Mouse (Mus musculus): ENCODE measurements around the gene Cort.
A peak's percentile ranks its signal among the peaks of the same experiment; 100 is the strongest.
"Not testable (repeated sequence)": the region's sequence is repeated elsewhere in the genome, so short reads cannot be mapped to it uniquely, and the experiment has no call there.

Gene Cort

DNA sequence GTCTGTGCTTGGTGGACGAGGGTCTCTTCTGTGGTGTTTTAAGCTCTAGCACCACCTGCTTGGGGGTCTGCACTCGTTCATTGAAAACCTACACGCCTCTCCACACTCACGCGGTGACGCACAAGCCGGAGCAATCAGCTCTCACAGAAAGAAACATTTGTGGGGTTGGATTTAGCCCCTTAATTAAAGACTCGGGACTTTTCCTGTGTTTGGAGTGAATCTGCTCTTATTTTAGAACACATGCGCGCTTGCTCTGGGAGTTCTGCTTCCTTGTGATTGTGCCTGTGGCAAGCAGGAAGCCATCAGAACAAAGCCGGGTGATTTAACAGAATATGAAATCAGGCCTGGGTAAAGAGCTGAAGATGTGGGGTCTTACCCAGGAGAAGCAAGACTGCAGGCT lies at the start of gene Cort:
Gene Cort (minus strand): TSS at position 101 of the 400 bp plus-strand sequence.
- no peak for DNase-seq (ENCODE audit: low read depth, low spot score)

DNA sequence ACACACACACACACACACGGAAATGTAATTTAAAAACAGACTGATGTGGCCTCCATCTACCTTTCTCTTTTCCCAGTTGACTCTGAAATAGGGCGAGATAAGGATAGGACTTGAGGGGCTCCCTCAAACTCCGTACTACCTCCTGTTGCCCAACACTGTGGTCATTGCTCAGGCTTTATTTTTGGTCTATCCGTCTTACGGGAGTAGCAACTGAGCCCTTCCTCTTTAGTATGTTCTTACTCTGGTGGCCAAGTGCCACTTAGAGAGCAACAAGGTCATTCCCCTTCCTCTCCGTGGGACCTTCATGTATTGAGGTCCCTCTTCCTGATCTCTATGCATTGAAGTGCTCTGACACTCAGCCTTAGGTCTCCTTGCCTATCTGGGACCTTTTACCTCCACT lies 47.1 kb upstream of the Cort start:
- DNase-seq (ENCODE audit: low read depth, low spot score): no peak

DNA sequence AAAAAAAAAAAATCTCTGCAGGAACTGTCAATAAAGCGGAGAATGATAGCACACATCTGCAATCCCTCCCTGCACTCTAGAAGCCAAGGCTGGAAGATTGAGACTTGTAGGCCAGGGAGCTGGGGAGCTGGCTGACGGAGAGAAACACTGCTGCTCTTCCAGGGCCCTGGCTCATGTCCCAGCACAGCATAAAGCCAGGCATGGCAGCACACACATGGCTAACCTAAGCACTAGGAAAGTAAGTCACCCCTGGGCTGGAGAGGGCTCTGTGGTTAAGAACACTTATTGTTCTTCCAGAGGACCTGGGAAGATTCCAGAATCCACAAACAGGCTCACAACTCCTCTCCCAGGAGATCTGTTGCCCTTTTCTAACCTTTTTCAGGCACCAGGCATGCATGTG lies 46.1 kb upstream of the Cort start:
- no peak for DNase-seq (ENCODE audit: low read depth, low spot score)

DNA sequence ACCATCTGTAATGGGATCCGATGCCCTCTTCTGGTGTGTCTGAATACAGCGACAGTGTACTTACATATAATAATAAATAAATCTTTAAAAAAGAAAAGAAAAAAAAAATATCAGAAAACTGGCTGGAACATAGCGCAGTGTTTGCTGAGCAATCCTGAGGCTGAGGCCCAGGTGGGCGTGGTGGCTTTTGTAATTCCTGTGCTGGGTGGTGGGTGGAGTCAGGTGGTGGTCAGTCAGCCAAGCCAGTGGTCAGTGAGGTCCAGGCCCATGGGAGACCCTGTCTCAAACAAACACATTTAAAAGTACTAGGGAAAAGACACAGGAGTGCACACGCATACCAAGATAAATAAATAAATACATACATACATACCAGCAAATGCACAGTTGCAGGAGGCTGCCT lies 45.5 kb upstream of the Cort start:
- no peak for DNase-seq (ENCODE audit: low read depth, low spot score)

DNA sequence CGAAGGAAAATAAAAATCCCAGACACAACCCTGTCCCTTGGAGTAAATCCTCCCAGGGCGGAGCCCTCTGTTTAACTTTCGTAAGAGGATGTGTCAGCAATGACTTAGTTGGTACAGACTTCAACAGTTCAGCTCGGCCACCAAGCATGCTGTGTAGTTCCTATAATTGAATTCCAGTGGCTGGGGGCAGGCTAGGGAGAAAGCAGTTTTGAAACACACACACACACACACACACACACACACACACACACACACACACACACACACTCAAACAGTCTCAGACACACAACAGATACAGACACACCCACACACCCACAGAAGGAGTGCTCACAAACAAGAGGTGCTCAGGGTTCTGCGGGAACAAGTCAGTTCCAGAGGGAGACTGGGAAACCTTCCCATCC lies 45.0 kb upstream of the Cort start:
- DNase-seq (ENCODE audit: low read depth, low spot score): no peak

DNA sequence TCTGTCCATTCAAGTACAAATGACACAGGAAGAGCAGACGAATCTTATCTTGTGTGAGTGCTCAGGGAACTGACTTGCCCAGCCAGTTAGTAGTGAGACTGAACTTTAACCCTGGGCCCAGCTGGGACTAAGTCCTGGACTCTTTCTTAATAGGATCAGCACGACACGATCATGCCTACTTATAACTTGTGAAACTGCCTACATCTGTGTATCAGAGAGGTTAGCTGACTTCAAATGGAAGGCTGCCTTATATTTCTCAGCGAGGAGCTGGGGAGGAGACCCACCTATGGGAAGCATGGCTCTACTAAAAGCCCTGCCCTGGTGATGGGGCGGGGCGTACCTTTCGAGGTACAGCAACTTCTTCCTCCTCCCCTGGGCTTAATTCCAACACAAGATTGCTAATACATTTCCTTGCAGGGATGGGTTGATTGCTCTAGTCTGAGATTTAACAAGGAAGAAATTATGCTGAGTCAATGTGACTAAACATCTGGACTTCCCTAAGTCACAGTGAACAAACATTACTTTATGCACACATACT lies 43.9 kb upstream of the Cort start:
- DNase-seq (ENCODE audit: low read depth, low spot score): no peak

DNA sequence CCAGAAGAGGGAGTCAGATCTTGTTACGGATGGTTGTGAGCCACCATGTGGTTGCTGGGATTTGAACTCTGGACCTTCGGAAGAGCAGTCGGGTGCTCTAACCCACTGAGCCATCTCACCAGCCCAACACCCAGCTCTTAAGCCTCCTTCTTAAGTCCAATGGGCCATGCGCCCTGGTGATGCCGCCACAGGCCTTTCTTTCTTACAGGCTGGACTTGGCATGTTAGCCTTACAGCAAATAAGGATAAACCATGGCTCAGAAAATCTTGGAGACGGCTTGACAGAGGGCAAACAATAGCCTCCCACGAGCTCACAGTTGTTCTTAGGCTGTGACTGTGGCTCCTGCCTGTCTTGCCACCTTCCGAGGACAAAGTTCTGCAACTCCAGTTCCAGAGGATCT lies 43.4 kb upstream of the Cort start:
- DNase-seq (ENCODE audit: low read depth, low spot score): not testable (repeated sequence)

DNA sequence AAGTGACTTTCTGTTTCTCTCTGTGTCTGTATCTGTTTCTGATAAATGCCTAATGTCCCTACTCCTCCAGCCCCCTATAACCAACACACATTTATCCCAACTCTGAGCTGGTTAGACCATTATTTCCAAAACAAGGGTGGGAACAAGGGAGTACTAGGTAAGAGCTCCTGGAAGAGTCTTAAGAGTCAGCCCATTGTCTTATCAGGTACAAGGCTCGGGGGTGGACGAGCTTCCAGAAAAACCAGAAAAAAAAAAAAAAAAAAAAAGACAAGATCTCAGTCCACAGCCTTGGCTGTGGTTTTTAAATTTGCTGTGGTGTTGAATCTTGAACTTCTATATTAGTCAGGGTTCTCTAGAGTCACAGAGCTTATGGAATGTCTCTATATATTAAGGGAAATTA lies 41.5 kb upstream of the Cort start:
- DNase-seq (ENCODE audit: low read depth, low spot score): no peak

DNA sequence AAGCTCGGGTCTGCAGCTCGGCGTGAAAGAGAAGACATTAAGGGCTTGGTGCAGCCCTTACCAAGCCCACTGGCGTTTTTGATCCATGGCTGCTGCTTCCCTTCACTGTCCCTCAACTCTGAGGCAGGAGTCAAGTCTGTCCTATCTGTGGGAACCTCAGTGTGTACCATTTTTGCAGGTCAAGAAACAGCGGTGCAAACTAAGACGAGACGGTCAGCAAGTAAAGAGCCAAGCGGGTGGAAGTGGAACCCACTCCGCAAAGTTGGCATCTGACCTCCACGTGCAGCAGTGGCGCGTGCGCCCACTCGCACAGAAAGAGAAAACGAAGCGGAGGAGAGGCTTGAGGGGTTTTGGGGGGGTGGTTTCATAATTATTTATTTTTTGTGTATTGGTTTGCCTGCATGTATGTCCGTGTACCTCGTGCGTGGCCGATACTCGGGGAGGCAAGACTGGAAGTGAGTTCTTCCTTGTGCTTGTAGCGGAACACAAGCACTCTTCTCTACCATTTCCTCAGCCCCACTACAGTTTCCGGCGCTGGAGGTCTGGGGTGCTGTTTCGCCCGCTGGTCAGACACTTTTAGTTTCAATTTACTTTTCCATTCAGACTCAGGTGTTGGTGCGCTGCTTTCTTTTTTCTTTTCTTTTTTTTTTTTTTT lies 40.5 kb upstream of the Cort start:
- peak; percentile 65 for DNase-seq (ENCODE audit: low read depth, low spot score)

DNA sequence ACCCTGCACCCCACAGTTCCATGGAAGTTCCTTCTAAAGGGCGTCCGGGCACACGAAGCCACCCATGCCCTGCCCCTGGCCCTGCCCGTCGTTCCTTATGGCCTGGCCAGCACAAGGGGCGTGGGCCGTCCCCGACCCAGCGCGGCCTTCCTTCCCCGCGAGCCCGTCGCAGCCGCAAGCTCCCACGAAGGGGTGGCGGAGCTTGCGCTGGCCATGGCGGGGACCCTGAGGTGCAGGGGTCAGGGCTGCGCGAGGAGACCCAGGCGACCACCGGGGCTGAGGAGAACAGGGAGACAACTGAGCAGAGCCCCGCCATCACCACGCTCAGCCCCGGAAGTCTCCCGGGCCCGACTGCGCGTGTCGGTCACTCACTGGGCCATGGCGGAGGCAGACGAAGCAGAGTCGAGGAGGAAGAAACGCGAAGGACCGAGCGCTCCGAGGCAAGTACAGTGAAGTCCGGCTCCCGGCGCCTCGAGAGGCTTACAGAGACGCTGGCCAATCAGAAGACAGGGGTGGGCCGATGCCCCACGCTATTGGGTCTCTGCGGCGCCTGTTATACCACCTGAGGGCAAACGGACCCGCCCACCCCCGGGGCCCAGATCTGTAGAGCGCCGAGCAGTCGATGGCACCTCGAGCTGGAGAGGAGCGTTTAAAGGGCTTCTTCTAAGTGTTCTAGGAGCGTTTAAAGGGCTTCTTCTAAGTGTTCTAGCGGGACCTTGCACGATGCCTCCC lies 39.8 kb upstream of the Cort start, which contains the start of gene Pgd:
Gene Pgd (minus strand): TSS at position 557 of the 732 bp plus-strand sequence.
- peak; percentile 96 for DNase-seq (ENCODE audit: low read depth, low spot score)

DNA sequence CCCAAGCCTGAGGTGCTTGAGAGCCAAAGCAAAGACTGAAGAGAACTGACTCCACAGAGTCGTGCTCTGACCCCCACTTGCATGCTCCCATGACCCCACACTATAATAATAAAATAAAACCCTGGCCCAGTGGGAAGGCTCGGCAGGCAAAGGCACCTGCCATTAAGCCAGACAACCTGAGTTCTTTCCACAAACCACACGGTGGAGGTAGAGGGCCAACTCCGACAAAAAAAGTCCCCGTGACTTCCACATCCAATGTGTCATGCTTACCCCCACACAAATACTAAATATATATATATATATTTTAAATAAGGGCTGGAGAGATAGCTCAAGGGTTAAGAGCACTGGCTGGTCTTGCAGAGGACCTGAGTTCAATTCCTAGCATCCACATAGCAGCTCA lies 37.6 kb upstream of the Cort start:
- no peak for DNase-seq (ENCODE audit: low read depth, low spot score)

DNA sequence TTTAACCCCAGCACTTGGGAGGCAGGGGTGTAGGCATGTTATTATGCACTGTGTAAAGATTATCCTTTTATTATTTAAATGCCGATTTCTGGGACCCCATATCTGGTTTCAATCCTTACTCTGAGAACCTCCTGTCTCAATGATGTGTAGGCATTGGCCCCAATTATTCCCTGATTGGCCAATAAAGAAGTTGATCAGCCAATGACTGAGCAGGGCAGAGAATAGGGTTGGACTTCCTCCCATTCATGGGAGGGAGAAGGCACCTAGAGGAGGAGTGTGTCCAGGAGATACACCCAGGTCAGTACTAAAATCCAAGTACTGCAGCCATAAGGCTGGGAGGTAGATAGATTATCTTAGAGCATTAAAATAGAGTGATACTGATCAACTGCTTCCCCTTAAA lies 36.6 kb upstream of the Cort start:
- DNase-seq (ENCODE audit: low read depth, low spot score): no peak

DNA sequence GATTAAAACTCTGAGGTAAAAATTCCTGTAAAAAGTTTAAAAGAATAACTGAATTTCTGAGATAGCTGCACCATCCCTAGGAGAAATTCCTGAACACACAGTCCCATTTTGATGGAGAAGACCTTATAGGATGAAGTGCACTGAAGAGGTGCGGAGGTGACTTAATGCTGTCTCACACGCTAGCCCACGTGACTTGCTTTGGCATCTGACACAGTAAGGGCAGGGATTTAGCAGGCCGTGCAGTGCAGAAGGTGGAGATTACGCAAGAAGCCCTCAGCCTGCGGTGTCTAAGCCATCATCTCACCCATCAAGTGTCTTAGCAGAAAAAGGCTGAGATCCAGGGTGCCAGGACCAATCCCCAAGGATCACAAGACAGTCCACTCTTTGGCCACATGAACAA lies 34.6 kb upstream of the Cort start:
- no peak for DNase-seq (ENCODE audit: low read depth, low spot score)

DNA sequence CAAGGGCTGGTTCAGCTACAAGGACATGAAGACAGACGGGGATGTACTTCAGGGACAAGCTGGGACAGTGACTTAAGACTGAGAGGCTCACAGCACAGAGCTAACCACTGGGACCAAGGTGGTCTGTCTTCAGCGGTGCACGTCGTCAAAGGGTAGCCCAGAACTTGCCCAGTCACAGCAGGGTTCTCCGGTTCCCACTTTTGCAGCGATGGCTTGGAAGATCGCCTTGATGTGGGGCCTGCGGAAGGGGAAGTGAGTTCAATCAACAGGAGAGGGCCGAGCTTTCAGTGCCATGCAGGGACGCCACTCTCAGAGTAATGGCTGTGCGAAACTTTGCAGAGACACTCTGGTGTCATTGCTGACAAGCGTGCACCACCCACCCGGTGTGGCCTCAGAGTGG lies 33.3 kb upstream of the Cort start:
- DNase-seq (ENCODE audit: low read depth, low spot score): no peak

DNA sequence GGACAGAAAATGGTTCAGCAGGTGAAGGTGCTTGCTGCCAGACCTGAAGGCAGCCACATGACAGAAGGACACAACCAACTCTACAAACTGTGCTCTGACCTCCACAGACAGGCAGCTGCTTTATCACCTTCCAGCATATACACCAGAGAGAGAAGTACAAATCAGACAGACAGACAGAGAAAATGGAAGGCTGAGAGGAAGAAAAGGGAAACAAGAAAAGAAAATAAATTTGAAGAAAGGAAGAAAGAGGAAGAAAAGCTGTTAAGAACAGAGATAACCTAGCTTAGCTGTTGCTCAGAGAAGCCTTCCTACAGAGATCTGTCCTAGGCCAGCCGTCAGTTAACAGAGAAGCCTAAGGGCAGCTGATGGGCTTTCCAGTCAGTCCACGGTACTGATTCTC lies 32.6 kb upstream of the Cort start:
- DNase-seq (ENCODE audit: low read depth, low spot score): no peak

DNA sequence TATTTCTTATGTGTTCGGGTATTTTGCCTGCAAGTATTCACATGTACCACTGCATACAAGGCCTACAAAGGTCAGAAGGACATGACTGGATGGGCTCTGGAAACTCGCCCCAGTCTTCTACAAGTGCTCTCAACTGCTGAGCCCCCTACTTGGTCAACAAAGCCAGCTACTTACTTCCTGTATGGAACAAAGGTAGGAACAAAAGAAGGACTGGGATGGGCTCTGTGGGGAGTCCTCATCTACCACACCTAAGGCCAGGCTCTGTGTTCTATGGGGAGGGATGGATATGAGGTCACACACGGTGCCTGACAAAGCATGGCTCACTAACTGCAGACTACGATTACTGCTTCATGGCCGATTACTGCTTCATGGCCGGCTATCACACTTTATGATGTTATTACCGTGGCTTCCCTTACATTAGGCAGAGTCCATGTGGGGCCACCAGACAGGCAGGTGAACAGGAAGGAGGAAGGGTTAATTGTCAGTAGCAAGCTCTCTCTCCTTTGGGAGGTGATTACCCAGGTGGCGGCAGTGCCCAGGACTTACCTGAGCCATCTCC lies 30.9 kb upstream of the Cort start:
- DNase-seq (ENCODE audit: low read depth, low spot score): no peak

DNA sequence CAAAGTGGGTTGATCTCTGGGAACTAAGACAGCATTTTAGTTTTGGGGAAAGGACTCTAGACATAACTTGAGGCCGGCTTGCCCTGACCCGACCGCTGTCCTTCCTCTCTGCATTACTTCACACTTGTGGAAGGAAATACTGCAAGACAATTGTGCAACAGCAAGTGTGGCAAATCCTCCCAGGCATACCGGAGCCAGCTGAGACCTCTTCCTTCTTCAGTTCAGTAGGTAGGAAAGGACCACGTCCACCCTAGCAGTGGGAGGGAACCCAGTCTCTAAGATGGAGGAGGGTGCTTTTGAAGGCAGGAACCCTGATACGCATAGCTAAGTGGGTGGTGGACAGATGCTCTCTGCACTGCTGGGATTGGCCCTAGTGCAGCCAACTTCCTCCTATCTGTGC lies 29.1 kb upstream of the Cort start:
- DNase-seq (ENCODE audit: low read depth, low spot score): no peak

DNA sequence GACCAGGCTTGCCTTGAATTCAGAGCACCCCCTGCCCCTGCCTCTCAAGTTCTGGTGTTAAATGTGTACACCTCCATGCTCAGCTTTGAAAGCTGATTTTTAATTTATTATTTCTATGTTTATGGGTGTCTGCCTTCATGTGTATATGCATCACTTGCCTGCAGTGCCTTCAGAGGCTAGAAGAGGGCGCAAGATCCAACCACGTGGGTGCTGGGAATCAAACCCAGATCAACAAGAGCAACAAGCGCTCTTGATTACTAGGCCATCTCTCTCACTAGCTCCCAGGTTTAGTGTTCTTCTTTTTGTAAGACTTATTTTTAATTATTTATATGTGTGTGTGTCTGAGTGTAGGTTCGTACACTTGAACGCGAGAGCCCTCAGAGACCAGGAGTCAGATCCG lies 28.3 kb upstream of the Cort start:
- DNase-seq (ENCODE audit: low read depth, low spot score): no peak

DNA sequence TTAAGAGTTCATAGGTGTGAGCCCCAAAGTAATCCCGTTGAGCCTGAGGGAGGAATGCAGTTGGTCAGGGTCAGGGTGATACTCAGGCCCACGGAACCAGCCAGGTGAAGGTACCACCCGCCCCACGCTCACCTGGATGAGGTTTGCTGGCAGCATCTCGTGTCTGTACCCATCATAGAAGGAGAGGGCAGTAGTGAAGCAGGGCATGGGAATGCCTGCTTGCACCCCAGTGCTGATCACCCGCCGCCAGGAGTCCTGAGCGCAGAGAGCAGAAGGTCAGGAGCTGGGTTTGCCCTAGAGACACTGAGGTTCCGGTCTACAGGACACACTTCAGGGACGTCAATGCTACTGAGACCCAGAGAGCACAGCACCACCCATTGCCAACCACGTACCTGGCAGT lies 24.2 kb upstream of the Cort start:
- DNase-seq (ENCODE audit: low read depth, low spot score): no peak

DNA sequence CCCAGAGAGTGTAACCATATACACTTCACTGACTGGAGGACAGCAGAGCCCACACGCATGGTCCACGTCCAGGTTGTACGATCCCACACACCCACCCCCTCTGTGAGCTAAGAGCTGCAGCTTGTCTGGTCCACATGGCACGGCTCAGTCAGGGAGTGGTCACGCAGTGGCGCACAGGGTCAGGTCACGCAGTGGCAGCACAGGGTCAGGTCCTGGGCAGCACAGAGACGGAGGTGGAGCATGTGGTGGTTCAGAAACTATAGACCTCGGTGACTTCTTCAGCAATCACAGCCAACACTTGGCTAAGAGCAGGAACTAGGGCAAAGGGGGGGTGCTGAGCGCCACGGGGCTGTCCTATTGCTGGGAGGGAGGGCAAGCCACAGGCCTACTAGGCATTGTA lies 23.7 kb upstream of the Cort start:
- DNase-seq (ENCODE audit: low read depth, low spot score): no peak

DNA sequence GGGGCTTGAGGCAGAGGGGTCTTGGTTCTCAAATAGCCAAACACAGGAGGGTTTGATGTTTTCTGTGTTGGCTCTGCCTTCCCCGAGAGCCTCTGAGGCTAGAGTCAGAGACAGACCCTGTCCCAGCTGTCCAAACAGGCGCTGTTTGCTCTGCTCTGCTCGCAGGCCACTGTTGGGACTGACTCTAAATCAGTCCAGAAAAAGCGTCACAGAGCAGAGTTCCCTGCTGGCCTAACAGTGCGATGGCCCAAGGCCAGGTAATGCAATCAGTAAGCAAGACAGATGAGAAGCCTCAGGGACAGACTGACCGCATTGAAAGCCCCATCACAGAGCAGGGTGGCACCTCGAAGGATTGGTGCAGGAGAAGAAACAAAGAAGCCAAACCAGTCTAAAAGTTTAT lies 23.0 kb upstream of the Cort start:
- no peak for DNase-seq (ENCODE audit: low read depth, low spot score)

DNA sequence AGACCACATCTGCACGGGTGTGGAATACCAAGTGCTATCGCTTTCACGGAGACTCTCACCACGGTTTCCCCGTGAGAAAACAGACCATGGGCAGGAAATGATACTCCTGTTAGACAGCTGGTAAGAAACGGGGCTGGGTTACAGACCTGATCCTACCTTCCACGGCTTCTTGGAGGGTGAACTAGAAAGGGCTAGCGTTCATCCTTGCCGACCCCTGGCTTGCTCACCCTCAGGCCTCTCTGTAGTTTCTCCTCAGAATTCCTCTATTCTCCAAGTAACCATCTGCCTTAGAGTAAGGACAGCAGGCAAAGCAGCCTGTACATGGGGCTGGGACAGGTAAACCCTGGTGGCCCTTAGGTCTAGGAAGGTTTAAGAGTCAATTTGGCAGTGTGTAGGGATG lies 22.6 kb upstream of the Cort start:
- DNase-seq (ENCODE audit: low read depth, low spot score): no peak

DNA sequence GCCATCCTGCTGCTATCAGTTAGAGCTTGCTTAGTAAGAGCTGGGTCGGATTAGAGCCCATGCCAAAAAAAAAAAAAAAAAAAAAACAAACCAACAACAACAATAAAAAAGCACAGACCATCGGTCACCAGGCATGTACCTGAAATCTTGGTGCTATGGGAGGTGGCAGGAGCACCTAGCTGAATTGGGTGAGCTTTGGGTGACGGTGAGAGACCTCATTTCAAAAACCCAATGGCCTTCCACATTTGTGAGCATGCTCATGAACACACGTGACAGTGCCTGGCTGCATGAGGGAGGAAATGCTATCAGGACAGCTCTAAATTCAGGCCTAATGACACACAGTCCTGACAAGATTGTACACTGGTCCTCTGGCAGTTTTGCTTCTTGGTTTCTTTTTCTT lies 21.5 kb upstream of the Cort start:
- no peak for DNase-seq (ENCODE audit: low read depth, low spot score)

Data from CD4-positive, CD25-positive, alpha-beta regulatory T cell, adult 2 months (primary cell).